Mouse (Mus musculus) v-Abl transformed pro-B cells (cell line): ENCODE data around the gene Gabrg3.

Experiments used
- in situ Hi-C, 2 experiments: fragments of 400-800 bp; cut with MboI; formaldehyde crosslinking; loops; one replicate each; pipeline ENCODE4 v1.15.1; 2025; ENCODE audit not compliant: unreplicated experiment in 2 of 2

The Gabrg3 gene

GRCm38 (mm10) chr7:57082071-57082470 lies 304.9 kb downstream of the Gabrg3 start:
- in situ Hi-C loops = no loop called here

- in situ Hi-C loops = no loop called here
Measured at GRCm38 (mm10) chr7:57071435-57072160, 315.4 kb downstream of the Gabrg3 start.

GRCm38 (mm10) chr7:57065398-57065797 lies 321.6 kb downstream of the Gabrg3 start:
- in situ Hi-C loops = no loop called here

GRCm38 (mm10) chr7:57050906-57051635 lies 335.9 kb downstream of the Gabrg3 start:
- in situ Hi-C loops = no loop called here

GRCm38 (mm10) chr7:57037861-57038421 lies 349.0 kb downstream of the Gabrg3 start:
- in situ Hi-C loops = no loop called here

GRCm38 (mm10) chr7:57000585-57001261 lies 386.3 kb downstream of the Gabrg3 start:
- in situ Hi-C loops = no loop called here

GRCm38 (mm10) chr7:56997713-56998624 lies 389.0 kb downstream of the Gabrg3 start:
- in situ Hi-C loops = no loop called here

- in situ Hi-C loops = no loop called here
Measured at GRCm38 (mm10) chr7:56946398-56946797, 440.6 kb downstream of the Gabrg3 start.

GRCm38 (mm10) chr7:56941606-56942005 lies 445.4 kb downstream of the Gabrg3 start:
- in situ Hi-C loops = no loop called here

- in situ Hi-C loops = no loop called here
Measured at GRCm38 (mm10) chr7:56938020-56938419, 449.0 kb downstream of the Gabrg3 start.

- in situ Hi-C loops = no loop called here
Measured at GRCm38 (mm10) chr7:56919499-56919898, 467.5 kb downstream of the Gabrg3 start.

GRCm38 (mm10) chr7:56914862-56915261 lies 472.1 kb downstream of the Gabrg3 start:
- in situ Hi-C loops = no loop called here

- in situ Hi-C loops = no loop called here
Measured at GRCm38 (mm10) chr7:56899762-56900161, 487.2 kb downstream of the Gabrg3 start.

- in situ Hi-C loops = no loop called here
Measured at GRCm38 (mm10) chr7:56867314-56868075, 519.5 kb downstream of the Gabrg3 start.

GRCm38 (mm10) chr7:56843565-56843964 lies 543.4 kb downstream of the Gabrg3 start:
- in situ Hi-C loops = no loop called here

GRCm38 (mm10) chr7:56825446-56825845 lies 561.5 kb downstream of the Gabrg3 start:
- in situ Hi-C loops = no loop called here

- in situ Hi-C loops = no loop called here
Measured at GRCm38 (mm10) chr7:56801841-56802240, 585.1 kb downstream of the Gabrg3 start.

GRCm38 (mm10) chr7:56779122-56779521 lies 607.9 kb downstream of the Gabrg3 start:
- in situ Hi-C loops = no loop called here

GRCm38 (mm10) chr7:56768216-56768615 lies 618.8 kb downstream of the Gabrg3 start:
- in situ Hi-C loops = no loop called here
